Mouse (Mus musculus): ENCODE measurements at regions not wholly inside any gene's neighbourhood (a gene's known extent, or its start where the extent isn't known, plus 50 kb on each side); places are given as distances from the start of the nearest gene placed in this dataset.

- H3K4me3 ChIP-seq (ENCODE audit: insufficient read depth, low read length): no peak overlapping the region
These were observed 809.2 kb downstream of the Robo1 start for GRCm38 (mm10) chr16:73117338-73117737.

GRCm38 (mm10) chr16:73108021-73108452 lies 799.9 kb downstream of the Robo1 start:
- no peak for TF ChIP-seq CTCF (IDR thresholded peaks at IDR 0.05; ENCODE audit: extremely low read depth, insufficient read depth, low read length)
- TF ChIP-seq POLR2A (IDR thresholded peaks at IDR 0.05; ENCODE audit: extremely low read depth, insufficient read depth, low read length): no peak
- Histone ChIP-seq H3K27ac (ENCODE audit: insufficient read depth, low read length) (no peak overlapping the region), H3K4me3 (ENCODE audit: insufficient read depth, low read length) (no peak overlapping the region; the same call in 1 of the 2 replicates), H3K4me1 (ENCODE audit: control insufficient read depth, insufficient read depth, low read length) (no peaks in the 10 kb centered on the region)

More at GRCm38 (mm10) chr16:73117338-73117737, 809.2 kb downstream of the Robo1 start:
- no peak overlapping the region for H3K27ac ChIP-seq (ENCODE audit: insufficient read depth, low read length)
- no peaks in the 10 kb centered on the region for H3K4me1 ChIP-seq (ENCODE audit: control insufficient read depth, insufficient read depth, low read length)
- TF ChIP-seq POLR2A (IDR thresholded peaks at IDR 0.05; ENCODE audit: extremely low read depth, insufficient read depth, low read length): no peak

- TF ChIP-seq POLR2A (IDR thresholded peaks at IDR 0.05; ENCODE audit: extremely low read depth, insufficient read depth, low read length): no peak
- TF ChIP-seq CTCF (IDR thresholded peaks at IDR 0.05; ENCODE audit: extremely low read depth, insufficient read depth, low read length): no peak
- Histone ChIP-seq H3K4me1 (ENCODE audit: control insufficient read depth, insufficient read depth, low read length) (no peaks in the 10 kb centered on the region), H3K27ac (ENCODE audit: insufficient read depth, low read length) (no peak overlapping the region), H3K4me3 (ENCODE audit: insufficient read depth, low read length) (no peak overlapping the region)
These were observed 799.5 kb downstream of the Robo1 start for GRCm38 (mm10) chr16:73107608-73108007.

DNA sequence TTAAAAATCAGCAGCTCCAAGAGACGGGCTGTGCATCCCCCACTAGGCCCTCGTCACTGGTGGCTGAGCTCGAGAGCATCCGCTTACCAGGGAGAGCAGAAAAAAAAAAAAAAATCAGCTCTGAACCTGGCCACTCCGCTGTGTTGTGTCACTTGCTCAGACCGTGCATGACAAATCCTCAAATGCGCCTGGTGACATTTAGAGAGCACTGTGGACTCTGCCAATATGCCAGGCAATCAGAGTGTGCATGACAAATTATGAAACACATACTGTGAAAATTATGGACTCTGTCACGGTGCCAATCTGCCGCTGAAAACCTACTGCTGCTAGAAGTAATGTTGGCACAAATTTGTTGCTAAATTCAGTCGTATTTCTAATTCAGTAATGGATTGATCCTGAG lies 797.4 kb downstream of the Robo1 start:
- no peaks in the 10 kb centered on the region for H3K4me1 ChIP-seq (ENCODE audit: control insufficient read depth, insufficient read depth, low read length)
- no peak overlapping the region for H3K27ac ChIP-seq (ENCODE audit: insufficient read depth, low read length)
- TF ChIP-seq POLR2A (IDR thresholded peaks at IDR 0.05; ENCODE audit: extremely low read depth, insufficient read depth, low read length) (no peak), CTCF (IDR thresholded peaks at IDR 0.05; ENCODE audit: extremely low read depth, insufficient read depth, low read length) (no peak)
- no peak overlapping the region for H3K4me3 ChIP-seq (ENCODE audit: insufficient read depth, low read length)

- TF ChIP-seq POLR2A (IDR thresholded peaks at IDR 0.05; ENCODE audit: extremely low read depth, insufficient read depth, low read length): no peak
- TF ChIP-seq CTCF (IDR thresholded peaks at IDR 0.05; ENCODE audit: extremely low read depth, insufficient read depth, low read length): no peak
- no peaks in the 10 kb centered on the region for H3K4me1 ChIP-seq (ENCODE audit: control insufficient read depth, insufficient read depth, low read length)
- no peak overlapping the region for H3K27ac ChIP-seq (ENCODE audit: insufficient read depth, low read length)
- no peak overlapping the region for H3K4me3 ChIP-seq (ENCODE audit: insufficient read depth, low read length)
These were observed 792.2 kb downstream of the Robo1 start for GRCm38 (mm10) chr16:73100273-73100672.

GRCm38 (mm10) chr16:73098760-73099159 lies 790.7 kb downstream of the Robo1 start:
- Histone ChIP-seq H3K4me1 (ENCODE audit: control insufficient read depth, insufficient read depth, low read length) (no peaks in the 10 kb centered on the region), H3K27ac (ENCODE audit: insufficient read depth, low read length) (no peak overlapping the region), H3K4me3 (ENCODE audit: insufficient read depth, low read length) (no peak overlapping the region)
- TF ChIP-seq CTCF (IDR thresholded peaks at IDR 0.05; ENCODE audit: extremely low read depth, insufficient read depth, low read length): peak; percentile 33; the same call in 1 of the 2 replicates
- no peak for TF ChIP-seq POLR2A (IDR thresholded peaks at IDR 0.05; ENCODE audit: extremely low read depth, insufficient read depth, low read length)

- Histone ChIP-seq H3K27ac (ENCODE audit: insufficient read depth, low read length) (no peak overlapping the region), H3K4me3 (ENCODE audit: insufficient read depth, low read length) (no peak overlapping the region), H3K4me1 (ENCODE audit: control insufficient read depth, insufficient read depth, low read length) (no peaks in the 10 kb centered on the region)
- no peak for TF ChIP-seq CTCF (IDR thresholded peaks at IDR 0.05; ENCODE audit: extremely low read depth, insufficient read depth, low read length)
- TF ChIP-seq POLR2A (IDR thresholded peaks at IDR 0.05; ENCODE audit: extremely low read depth, insufficient read depth, low read length): no peak
These were observed 789.1 kb downstream of the Robo1 start for GRCm38 (mm10) chr16:73097176-73097575.

GRCm38 (mm10) chr16:73096091-73097083 lies 788.3 kb downstream of the Robo1 start:
- Histone ChIP-seq H3K4me1 (ENCODE audit: control insufficient read depth, insufficient read depth, low read length) (no peaks in the 10 kb centered on the region), H3K27ac (ENCODE audit: insufficient read depth, low read length) (no peak overlapping the region), H3K4me3 (ENCODE audit: insufficient read depth, low read length) (no peak overlapping the region)
- TF ChIP-seq POLR2A (IDR thresholded peaks at IDR 0.05; ENCODE audit: extremely low read depth, insufficient read depth, low read length): no peak
- no peak for TF ChIP-seq CTCF (IDR thresholded peaks at IDR 0.05; ENCODE audit: extremely low read depth, insufficient read depth, low read length)

Measured in cortical plate, adult 2 months (tissue).